Mouse (Mus musculus) left cerebral cortex, adult 2 months (tissue): ENCODE measurements around the gene Reln. TPM values are rescaled to one million over a fixed set of nuclear protein-coding genes. Genes with fewer than 3 reads are reported as not detected.

ENCODE experiments used
- DNase-seq, 2 experiments: peaks; one replicate each; pipeline ENCODE4 v3.0.0; 2021 to 2022; ENCODE audit warnings: low spot score in 2 of 2, mixed read lengths in 1 of 2; ENCODE audit errors: extremely low spot score in 1 of 2
- H3K27ac ChIP-seq: fragments of 200-600 bp; 2 replicates; pipeline ENCODE4 v1.8.1; 2022
- H3K4me3 ChIP-seq: fragments of 200-600 bp; 2 replicates; pipeline ENCODE4 v1.8.1; 2022
- CTCF ChIP-seq: fragments of 200-600 bp; IDR thresholded peaks from 2 replicates; pipeline ENCODE4 v1.8.1; 2022; ENCODE audit warnings: antibody characterized with exemption, mild to moderate bottlenecking, moderate library complexity
- intact Hi-C: fragments of 180-260 bp; cut with DNase I; formaldehyde crosslinking; loops from one replicate; pipeline ENCODE4 v1.15.1; 2025
- total RNA-seq, 2 experiments: library from RNA; stranded (reverse); gene quantifications; 2 replicates each; pipeline ENCODE4 v1.2.3; 2021

Gene Reln
- total RNA-seq, 2 experiments from 2014 or later, result 89.5 to 92.6 TPM

DNA sequence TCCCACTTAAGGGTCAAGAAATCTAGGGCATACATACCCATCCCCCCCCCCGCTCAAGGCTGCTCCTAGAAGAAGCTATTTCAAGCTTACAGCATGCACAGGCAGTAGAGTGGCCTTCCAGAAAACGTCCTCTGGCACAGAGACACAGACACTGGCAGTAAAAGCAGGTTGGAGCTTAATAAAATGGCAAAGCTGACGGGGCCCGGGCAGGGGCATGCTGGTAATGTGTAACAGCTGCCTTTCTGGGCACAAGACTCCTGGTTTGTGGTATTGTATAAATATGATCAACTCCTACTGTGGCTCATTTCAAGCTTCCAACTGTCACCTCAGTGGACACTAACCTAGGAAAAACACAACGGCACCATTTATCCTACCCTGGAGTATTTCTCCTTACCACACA lies 42.2 kb downstream of the Reln start:
- intact Hi-C loops, result no loop called here
- no peak for DNase-seq
- no peak overlapping the region for H3K27ac ChIP-seq
- H3K4me3 ChIP-seq, result no peak overlapping the region
- no peak for TF ChIP-seq CTCF

DNA sequence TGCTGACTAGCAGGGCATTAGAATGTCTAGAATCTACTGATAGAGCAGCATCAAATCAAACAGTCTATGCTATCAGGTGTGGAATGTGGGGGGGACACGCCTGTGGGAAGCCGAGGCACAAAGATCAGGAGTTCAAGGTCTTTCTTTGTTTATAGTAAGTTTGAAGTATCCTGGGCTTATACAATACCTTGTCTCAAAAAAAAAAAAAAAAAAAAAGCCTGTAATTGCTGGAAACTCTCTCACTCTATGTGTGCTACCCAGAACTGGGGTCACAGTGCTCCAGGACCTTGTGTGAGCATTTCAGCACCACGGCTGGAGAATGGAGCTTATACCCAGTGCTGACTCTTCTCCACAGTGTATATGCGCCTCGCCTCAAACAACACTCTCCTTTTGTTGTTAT lies 43.7 kb downstream of the Reln start:
- no peak for DNase-seq
- Histone ChIP-seq H3K4me3 (no peak overlapping the region), H3K27ac (no peak overlapping the region)
- intact Hi-C loops, result no loop called here
- TF ChIP-seq CTCF, result no peak

- DNase-seq, result no peak
- no peak overlapping the region for H3K4me3 ChIP-seq
- no peak for TF ChIP-seq CTCF
- intact Hi-C loops, result no loop called here
- no peak overlapping the region for H3K27ac ChIP-seq
Observed at GRCm38 (mm10) chr5:22300046-22300445, 44.5 kb downstream of the Reln start.

DNA sequence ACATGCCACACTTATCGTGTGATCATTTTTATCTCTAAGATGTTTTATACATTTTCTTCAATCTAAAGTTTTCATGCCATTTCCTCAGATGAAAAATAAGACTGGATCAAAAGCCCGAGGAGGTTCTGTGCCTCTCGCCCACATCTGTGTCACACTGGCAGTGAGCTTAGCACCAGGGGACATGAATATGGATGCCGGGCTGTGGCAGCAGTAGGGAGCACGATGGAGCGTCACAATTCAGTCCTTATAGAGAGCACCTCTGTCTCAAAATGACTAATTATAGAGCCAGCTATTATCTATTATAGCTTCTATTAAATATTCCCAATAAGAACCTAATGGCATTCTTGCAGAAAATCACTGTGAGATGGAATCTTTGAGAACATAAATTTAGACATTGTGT lies 49.3 kb downstream of the Reln start:
- Histone ChIP-seq H3K27ac (no peak overlapping the region), H3K4me3 (no peak overlapping the region)
- DNase-seq, result no peak
- intact Hi-C loops, result no loop called here
- no peak for TF ChIP-seq CTCF

DNA sequence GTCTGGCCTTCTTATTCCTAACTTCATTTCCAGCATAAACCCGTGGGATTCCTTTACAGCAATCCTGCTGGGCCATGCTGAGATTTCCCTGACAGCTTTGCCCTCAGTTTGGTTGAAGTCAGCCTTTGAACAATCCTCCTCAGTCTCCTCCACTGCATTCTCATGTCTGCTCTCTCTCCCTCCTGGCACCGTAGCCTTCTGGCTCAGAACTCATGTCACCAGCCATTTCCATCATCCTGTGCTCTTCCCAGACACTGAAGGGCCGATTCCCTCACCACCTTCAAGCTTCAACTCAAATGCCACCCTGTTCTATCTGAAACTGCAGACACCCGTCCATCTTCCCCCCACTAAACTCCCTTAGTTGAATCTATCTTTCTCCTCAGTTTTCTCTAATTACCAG lies 53.1 kb downstream of the Reln start:
- intact Hi-C loops, result no loop called here
- no peak overlapping the region for H3K27ac ChIP-seq
- TF ChIP-seq CTCF, result no peak
- no peak overlapping the region for H3K4me3 ChIP-seq
- no peak for DNase-seq

GRCm38 (mm10) chr5:22285396-22285795 lies 59.1 kb downstream of the Reln start:
- TF ChIP-seq CTCF, result no peak
- Histone ChIP-seq H3K27ac (no peak overlapping the region), H3K4me3 (no peak overlapping the region)
- intact Hi-C loops, result no loop called here
- no peak for DNase-seq

GRCm38 (mm10) chr5:22282141-22282665 lies 62.3 kb downstream of the Reln start:
- DNase-seq, result no peak
- intact Hi-C loops, result no loop called here
- Histone ChIP-seq H3K27ac (no peak overlapping the region), H3K4me3 (no peak overlapping the region)
- TF ChIP-seq CTCF, result no peak

DNA sequence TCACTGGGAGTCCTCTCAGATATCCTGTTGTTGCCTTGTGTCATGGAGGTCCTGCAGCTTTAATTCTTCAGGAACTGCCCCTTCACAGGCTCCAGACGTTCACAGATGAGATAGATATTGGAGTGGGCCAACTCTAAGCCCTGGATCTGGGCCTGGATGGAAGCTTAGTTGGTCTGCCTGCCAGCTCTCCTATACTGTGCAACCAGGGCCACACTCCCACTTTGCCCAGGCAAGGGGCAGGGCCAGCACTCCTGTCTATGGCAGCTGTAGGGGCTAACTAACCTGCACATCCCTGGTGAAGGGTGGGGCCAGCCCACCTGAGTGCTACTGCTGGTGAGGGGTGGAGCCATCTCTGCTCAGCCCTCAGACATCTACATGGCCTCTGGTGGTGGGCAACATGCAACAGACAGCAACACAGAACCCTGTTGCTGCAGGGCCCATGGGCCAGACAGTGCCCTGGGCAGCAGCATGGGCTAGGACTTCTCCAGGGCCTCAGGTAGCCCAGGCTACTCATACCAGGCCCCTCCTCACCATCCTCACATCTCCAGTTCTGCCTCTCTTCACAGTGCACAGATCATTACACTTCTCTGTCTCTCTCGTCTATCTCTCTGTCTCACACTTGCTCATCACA lies 63.9 kb downstream of the Reln start:
- no peak overlapping the region for H3K27ac ChIP-seq
- no peak for DNase-seq
- no peak for TF ChIP-seq CTCF
- no peak overlapping the region for H3K4me3 ChIP-seq
- intact Hi-C loops, result no loop called here

- intact Hi-C loops, result no loop called here
- no peak for TF ChIP-seq CTCF
- no peak for DNase-seq
- no peak overlapping the region for H3K4me3 ChIP-seq
- H3K27ac ChIP-seq, result no peak overlapping the region
Observed at GRCm38 (mm10) chr5:22279201-22279600, 65.3 kb downstream of the Reln start.

DNA sequence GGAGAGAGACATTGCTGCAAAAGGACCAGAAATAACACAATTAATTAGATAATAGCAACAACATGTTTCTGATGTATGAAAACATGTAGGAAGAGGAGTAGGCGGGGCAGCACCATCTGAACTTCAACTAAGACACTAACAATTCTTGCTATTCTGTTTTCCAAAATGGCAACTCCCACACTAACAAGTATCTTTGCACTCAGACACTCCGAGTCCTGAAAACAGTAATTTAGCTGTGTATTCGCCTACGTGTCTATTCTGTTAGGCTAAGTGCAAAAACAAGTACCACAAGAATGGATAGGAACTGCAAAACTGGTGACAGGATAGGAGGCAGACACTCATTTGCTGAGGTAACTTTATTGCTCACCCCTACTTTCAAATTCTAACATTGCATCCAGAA lies 70.4 kb downstream of the Reln start:
- Histone ChIP-seq H3K27ac (no peak overlapping the region), H3K4me3 (no peak overlapping the region)
- intact Hi-C loops, result no loop called here
- DNase-seq, result no peak
- TF ChIP-seq CTCF, result no peak

GRCm38 (mm10) chr5:22266489-22267301 lies 77.8 kb downstream of the Reln start:
- DNase-seq, result no peak
- no peak overlapping the region for H3K27ac ChIP-seq
- no peak overlapping the region for H3K4me3 ChIP-seq
- intact Hi-C loops, result no loop called here
- TF ChIP-seq CTCF, result no peak

DNA sequence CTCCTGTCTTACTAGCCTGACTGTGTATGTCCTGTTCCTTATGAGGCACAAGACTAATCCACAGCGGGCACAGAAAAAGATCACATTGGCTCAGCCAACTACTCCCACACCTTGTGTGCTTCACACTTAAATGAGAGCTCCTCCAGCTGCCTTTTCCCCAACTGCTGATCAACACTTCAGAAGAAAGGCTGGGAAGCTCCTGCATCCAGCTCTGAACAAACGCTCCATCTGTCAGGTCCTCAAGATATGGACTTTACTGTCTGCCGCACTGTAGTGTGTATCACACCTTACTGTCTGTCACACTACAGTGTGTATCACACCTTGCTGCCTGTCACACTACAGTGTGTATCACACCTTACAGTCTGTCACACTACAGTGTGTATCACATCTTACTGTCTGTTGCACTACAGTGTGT lies 82.1 kb downstream of the Reln start:
- intact Hi-C loops, result no loop called here
- DNase-seq, result no peak
- Histone ChIP-seq H3K27ac (no peak overlapping the region), H3K4me3 (no peak overlapping the region)
- no peak for TF ChIP-seq CTCF
